ENCODE assay signal across 18 mouse cellular contexts in the genomic region with DNA sequence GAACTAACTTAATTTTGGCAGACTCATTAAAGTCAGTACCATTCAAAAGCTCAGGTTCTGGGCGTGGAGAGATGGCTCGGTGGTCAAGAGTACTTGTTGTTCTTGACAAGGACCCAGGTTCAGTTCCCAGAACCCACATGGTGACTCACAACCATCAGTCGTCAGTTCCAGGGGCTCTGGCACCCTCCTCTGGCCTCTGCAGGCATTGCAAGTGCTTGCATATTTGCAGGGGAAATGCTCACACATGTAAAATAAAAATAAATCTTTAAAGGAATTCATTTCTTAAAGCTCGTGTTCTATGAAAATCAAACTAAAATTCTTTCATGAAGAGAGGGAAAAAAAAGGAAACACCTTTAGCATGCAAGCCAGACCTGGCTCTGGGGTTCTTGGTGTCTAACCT.
DNase-seq lines count a peak whose midpoint lies in the region; ATAC-seq and TF ChIP-seq lines count a peak whose summit lies in the region.
"Had no signal": no experiment of that assay in that cellular context is flagged by ENCODE, and none has a peak within 500 bp of the region (broad histone marks: within the 10 kb centered on the region; RNA-seq: fewer than 3 reads in every experiment).

No protein-coding gene starts in this region.

- TF ChIP-seq POLR2A in cortical plate, adult 2 months (IDR thresholded peaks at IDR 0.05; ENCODE audit: extremely low read depth, insufficient read depth, low read length), result no peak

- 0 out of 2 replicates have a peak, but pooled peaks have one; percentile 1 for TF ChIP-seq CTCF in gastrocnemius, adult 2 months (IDR thresholded peaks at IDR 0.05)
- TF ChIP-seq CTCF in layer of hippocampus, adult 2 months (conservative IDR thresholded peaks at IDR 0.05), result peak; percentile 55
- 0 out of 2 replicates have a peak, but pooled peaks have one; percentile 19 for TF ChIP-seq CTCF in cortical plate, adult 2 months (IDR thresholded peaks at IDR 0.05; ENCODE audit: extremely low read depth, insufficient read depth, low read length)

- no peaks in the 10 kb centered on the region for H3K4me1 ChIP-seq in cortical plate, adult 2 months (ENCODE audit: control insufficient read depth, insufficient read depth, low read length)
- H3K4me1 ChIP-seq: hindbrain, embryonic 15.5 days; limb, embryonic 12.5 days; neural tube, embryonic 13.5 days; stomach, embryonic 15.5 days had no signal

- no peak for DNase-seq in gastrocnemius, adult 2 months
- DNase-seq in gastrocnemius, adult 18-20 months (ENCODE audit: low spot score), result no peak
- DNase-seq in layer of hippocampus, adult 2 months (ENCODE audit: low spot score in 2 of 2), result no peak
- no peak for DNase-seq in layer of hippocampus, postnatal 25 days (ENCODE audit: extremely low spot score in 1 of 2, low spot score in 1 of 2)
- DNase-seq in A20 (ENCODE audit: low read depth, low spot score), result peak; percentile 5
- DNase-seq in T-cell, adult 2 months (ENCODE audit: low spot score), result no peak
- DNase-seq: adrenal gland, adult 8-10 months; cerebellum, postnatal 10 days; heart, postnatal 10 days; lung, postnatal 36 days; thymus, postnatal 14 days had no signal

- H3K4me3 ChIP-seq in gastrocnemius, adult 2 months, result no peak overlapping the region
- no peak overlapping the region for H3K4me3 ChIP-seq in layer of hippocampus, adult 2 months
- H3K4me3 ChIP-seq in cortical plate, adult 2 months (ENCODE audit: insufficient read depth, low read length), result no peak overlapping the region
- H3K4me3 ChIP-seq: hindbrain, embryonic 15.5 days; limb, embryonic 12.5 days; neural tube, embryonic 13.5 days; stomach, embryonic 15.5 days had no signal

- intact Hi-C loops in gastrocnemius, adult 2 months (cut with DNase I), result no loop called here

- H3K27ac ChIP-seq in gastrocnemius, adult 2 months, result no peak overlapping the region
- H3K27ac ChIP-seq in layer of hippocampus, adult 2 months, result no peak overlapping the region
- H3K27ac ChIP-seq in cortical plate, adult 2 months (ENCODE audit: insufficient read depth, low read length), result no peak overlapping the region
- H3K27ac ChIP-seq: hindbrain, embryonic 15.5 days; limb, embryonic 12.5 days; neural tube, embryonic 13.5 days; stomach, embryonic 15.5 days had no signal

- no peak for ATAC-seq in granulocyte monocyte progenitor cell, adult 5-6 weeks (replicated peaks; ENCODE audit: poor library complexity, severe bottlenecking)
- ATAC-seq: forebrain, embryonic 14.5 days had no signal

Comparison
In these comparisons a context has a peak if more than half of its experiments do, and no peak if none do; other contexts are left out.
1. CTCF ChIP-seq: peak in every context shown above with its lines; median percentile 55 in layer of hippocampus, adult 2 months; 19 in cortical plate, adult 2 months; 1 in gastrocnemius, adult 2 months.